Mouse (Mus musculus) heart, postnatal 36 days (tissue): ENCODE data around the gene Cdh12. TPM values are rescaled to one million over a fixed set of nuclear protein-coding genes. Genes with fewer than 3 reads are reported as not detected.
"Not testable (repeated sequence)": the region's sequence is repeated elsewhere in the genome, so short reads cannot be mapped to it uniquely, and the experiment has no call there.

ENCODE experiments used
- DNase-seq, 2 experiments: peaks; one replicate each; pipeline ENCODE4 v3.0.0; 2021 to 2022
- intact Hi-C: fragments of 180-260 bp; cut with DNase I; formaldehyde crosslinking; loops from one replicate; pipeline ENCODE4 v1.15.1; 2025
- total RNA-seq, 2 experiments: library from RNA; stranded (reverse); gene quantifications; 2 replicates each; pipeline ENCODE4 v1.2.3; 2021

Gene Cdh12
- total RNA-seq, 2 experiments from 2014 or later = 0.05 TPM; not detected in 1

DNA sequence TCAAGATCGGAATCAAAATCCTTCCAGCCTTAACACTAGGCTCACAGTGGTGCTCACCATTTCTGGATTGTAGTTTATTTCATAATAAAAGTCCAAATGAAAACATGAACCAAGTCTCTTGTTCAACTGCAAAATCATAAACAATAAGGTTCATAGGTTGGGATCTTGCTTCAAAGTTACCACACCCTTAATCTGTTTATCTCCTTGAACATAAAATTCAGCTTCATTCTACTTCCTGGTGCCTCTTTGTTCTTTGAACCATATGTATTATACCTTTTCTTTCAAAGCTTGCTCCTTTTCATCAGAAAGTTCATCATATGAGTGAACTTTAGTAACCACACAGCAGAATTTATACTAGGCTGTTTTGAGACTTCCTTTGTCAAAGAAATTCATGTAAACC is 614.6 kb downstream of the Cdh12 start:
- intact Hi-C loops = no loop called here
- DNase-seq = no peak

GRCm38 (mm10) chr15:21069264-21069663 is 620.2 kb downstream of the Cdh12 start:
- intact Hi-C loops = no loop called here
- no peak for DNase-seq

DNA sequence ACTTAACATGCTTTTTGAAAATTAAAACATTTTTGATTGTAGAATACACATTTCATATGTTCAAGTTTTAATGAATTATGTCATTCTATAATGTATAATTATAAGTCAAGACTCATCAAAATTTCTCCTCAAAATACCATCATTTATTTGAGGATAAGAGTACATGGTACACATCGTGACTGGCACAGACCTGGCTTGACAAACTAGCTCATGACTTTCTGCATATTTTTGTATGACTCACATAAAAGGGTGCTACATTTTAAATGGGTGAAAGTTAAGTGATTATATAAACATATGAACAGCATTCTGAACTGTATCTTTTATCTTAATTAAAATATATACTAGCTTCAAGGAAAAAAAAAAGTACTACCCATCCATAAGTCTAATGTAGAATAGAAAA is 643.8 kb downstream of the Cdh12 start:
- intact Hi-C loops = no loop called here
- no peak for DNase-seq

GRCm38 (mm10) chr15:21109009-21109841 is 660.2 kb downstream of the Cdh12 start:
- intact Hi-C loops = loop anchor here (10.0 kb wide), 1 partner anchor 296 kb away; no protein-coding TSS in a partner anchor

DNA sequence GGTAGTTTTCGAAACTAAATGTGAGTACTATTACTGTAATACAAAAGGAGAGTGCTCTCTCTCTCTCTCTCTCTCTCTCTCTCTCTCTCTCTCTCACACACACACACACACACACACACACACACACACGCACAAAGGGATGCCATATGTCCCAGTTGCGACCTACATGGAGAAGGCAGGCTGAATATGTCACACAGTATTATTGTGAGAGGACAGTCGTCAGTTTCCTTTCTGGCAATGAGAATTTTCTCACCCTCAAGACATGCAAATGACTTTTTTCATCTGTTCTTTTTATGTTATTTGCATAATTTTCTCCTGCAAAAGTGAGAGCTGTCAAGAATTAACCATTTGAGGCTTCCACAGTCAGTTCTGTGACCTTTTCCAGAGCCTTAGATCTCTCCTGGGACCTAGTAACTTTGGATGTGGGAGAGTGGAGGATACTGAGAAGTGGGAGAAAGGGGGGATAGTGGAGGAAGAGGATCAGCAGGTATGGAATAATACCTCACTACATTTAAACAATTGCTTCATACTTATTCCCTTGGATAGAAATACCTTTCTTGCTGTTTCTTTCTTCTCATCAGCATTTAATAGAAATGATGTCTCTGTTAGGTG is 660.9 kb downstream of the Cdh12 start:
- DNase-seq = no peak
- intact Hi-C loops = loop anchor here (10.0 kb wide), 1 partner anchor 295 kb away; no protein-coding TSS in a partner anchor

More at GRCm38 (mm10) chr15:21109009-21109841, 660.2 kb downstream of the Cdh12 start:
- no peak for DNase-seq

- DNase-seq = no peak
- intact Hi-C loops = no loop called here
Measured at GRCm38 (mm10) chr15:21110874-21111603, 662.0 kb downstream of the Cdh12 start.

- DNase-seq, intact Hi-C loops: not testable (repeated sequence)
Measured at GRCm38 (mm10) chr15:21114775-21115174, 665.7 kb downstream of the Cdh12 start.

GRCm38 (mm10) chr15:21130660-21131059 is 681.6 kb downstream of the Cdh12 start:
- no peak for DNase-seq
- intact Hi-C loops = no loop called here

GRCm38 (mm10) chr15:21132999-21133398 is 683.9 kb downstream of the Cdh12 start:
- DNase-seq = no peak
- intact Hi-C loops = no loop called here

- intact Hi-C loops = no loop called here
- DNase-seq = no peak
Measured at GRCm38 (mm10) chr15:21146896-21147295, 697.8 kb downstream of the Cdh12 start.

GRCm38 (mm10) chr15:21153602-21154001 is 704.5 kb downstream of the Cdh12 start:
- intact Hi-C loops = no loop called here
- DNase-seq = no peak

DNA sequence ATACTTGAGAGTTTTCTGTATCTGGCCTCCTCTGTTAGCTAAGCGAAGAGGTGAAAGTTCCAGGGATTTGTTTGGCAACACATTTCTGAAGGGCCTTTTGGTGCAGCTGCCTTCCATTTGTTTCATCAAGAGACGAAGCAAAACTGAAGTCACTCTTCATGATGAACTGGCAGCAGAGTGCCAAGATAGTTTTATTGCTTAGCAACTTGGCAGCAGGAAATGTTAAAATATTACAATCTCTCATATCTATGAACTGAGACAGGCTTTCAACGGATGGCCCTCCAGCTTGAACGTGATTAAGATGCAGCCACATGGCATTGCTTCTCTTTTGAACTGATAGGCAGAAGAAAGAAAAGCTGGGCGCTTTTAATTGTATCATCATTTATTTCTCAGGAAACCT is 730.7 kb downstream of the Cdh12 start:
- DNase-seq = no peak
- intact Hi-C loops = no loop called here

DNA sequence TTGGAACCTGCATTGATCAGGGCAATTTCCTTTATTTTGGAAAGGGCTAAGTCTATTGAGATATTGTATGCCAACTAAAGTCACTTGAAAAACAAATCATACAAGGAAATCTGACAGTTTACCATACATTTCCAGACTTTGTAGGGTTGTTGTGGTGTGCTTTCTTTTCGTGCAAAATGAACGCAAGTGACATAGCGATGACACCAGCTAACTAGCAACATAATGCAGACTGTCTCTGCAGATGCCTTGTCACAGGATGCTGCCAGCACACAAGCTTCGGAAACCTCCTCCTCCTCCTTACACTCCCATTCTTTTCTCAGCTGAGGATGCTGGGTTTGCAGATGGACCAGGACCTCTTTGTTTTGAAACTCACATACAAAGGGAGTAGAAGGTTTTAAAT is 731.1 kb downstream of the Cdh12 start:
- no peak for DNase-seq
- intact Hi-C loops = no loop called here

DNA sequence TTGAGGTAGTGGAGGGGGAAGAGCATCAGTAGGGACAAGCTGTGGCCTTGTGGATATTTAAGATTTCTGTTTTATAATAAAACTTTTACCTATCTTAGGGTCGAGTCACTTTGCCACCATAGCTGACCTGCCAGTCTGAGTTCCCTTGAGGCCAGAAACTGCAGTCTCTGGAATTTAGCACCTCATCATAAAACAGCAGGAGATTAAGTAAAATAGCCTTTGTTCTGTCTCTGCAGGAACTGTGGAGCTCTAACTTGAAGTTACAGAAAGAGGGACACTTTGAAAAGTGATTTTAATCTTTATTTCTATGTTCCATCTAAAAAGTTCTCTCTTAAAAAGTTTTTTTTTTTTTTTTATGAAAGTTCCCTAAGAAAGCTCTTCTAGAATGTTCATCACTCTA is 736.7 kb downstream of the Cdh12 start:
- no peak for DNase-seq
- intact Hi-C loops = no loop called here

GRCm38 (mm10) chr15:21210089-21210488 is 761.0 kb downstream of the Cdh12 start:
- intact Hi-C loops, DNase-seq: not testable (repeated sequence)

- no peak for DNase-seq
- intact Hi-C loops = no loop called here
Measured at GRCm38 (mm10) chr15:21223006-21223405, 773.9 kb downstream of the Cdh12 start.

DNA sequence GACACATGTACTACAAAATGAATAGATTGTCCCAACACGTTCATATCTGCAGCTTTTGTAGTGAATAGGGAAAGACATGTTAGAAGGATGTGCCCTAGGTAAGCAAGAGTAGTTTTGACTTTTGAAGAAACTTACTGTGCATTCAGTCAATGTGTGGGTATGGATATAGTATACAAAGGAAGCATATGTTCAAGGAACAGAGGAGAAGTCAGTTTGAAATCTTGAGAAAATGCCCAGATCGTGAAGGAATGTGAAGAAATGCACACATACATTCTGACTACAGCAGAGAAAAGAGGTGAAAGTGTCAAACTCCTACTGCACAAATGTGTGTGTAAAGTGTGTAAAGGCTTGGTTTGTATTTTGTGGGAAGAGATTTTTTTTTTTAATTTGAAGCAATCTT is 812.3 kb downstream of the Cdh12 start:
- DNase-seq = no peak
- intact Hi-C loops = no loop called here

GRCm38 (mm10) chr15:21269856-21270255 is 820.8 kb downstream of the Cdh12 start:
- intact Hi-C loops = no loop called here

GRCm38 (mm10) chr15:21297051-21297450 is 848.0 kb downstream of the Cdh12 start:
- intact Hi-C loops = no loop called here
- DNase-seq = no peak

More at GRCm38 (mm10) chr15:21269856-21270255, 820.8 kb downstream of the Cdh12 start:
- no peak for DNase-seq

- no peak for DNase-seq
- intact Hi-C loops = no loop called here
Measured at GRCm38 (mm10) chr15:21315457-21315856, 866.4 kb downstream of the Cdh12 start.

DNA sequence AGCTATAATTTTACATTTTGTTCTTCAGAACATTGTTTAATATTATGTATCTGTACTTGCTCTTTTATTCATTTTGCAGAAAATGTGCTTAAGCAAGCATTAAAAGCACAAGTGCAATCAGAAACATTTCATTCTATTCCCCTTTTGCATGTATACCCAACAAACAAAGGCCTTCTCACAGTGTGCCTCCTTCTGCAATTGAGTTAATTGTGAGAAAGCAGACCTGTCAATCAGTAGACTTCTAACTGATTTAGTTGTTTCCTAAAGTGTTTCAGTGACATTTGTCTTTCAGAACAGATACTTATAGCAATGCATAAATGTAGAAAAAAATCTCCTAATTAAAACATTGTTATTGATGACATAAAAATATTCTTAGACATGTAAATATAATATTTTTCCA is 894.8 kb downstream of the Cdh12 start:
- no peak for DNase-seq
- intact Hi-C loops = no loop called here
